Mouse (Mus musculus): ENCODE data around the gene Vmn1r5. TPM values are rescaled to one million over a fixed set of nuclear protein-coding genes. Genes with fewer than 3 reads are reported as not detected.
"Not testable (repeated sequence)": the region's sequence is repeated elsewhere in the genome, so short reads cannot be mapped to it uniquely, and the experiment has no call there.

Vmn1r5 gene
- not detected for polyA plus RNA-seq (2017; shearing (Covaris generic))

DNA sequence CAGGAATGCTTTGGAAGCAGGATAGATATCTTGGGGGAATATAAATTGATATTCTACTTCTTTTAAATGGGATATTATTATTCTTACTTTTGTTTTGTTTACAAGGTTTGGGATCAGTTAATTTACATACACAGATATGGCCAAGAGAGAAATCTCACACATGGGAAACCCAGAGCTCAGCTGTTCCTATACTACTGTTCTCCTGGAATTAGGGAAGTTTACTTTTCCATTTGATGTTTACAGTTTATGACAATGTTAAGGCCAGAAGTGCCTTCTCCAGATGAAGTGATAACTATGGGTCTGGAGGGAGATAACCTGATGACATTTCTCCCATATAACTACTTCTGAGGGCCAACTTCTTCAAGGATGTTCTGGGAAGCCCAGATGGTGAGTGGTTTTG, at the start of gene Vmn1r5:
Vmn1r5 (plus strand) TSS at position 301 of the 400 bp plus-strand sequence.
- ATAC-seq, result no peak

DNA sequence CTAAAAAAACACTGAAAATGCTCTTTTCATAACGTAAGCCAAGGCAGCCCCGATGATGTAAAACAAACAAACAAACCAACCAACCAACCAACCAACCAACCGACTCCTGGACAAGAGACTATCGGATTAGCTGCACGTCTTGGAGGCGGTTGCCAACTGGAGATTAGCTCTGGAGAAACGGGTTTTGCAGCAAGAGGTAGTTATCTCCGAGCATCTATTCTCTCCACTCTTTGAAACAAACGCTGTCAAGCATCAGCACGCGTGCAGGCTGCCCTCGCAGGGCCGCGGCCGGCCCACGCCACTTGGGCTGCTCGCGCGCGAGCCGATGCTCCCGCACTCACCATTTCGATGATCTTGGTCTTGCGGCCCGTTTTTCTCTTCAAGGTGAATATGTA, 46.7 kb upstream of the Vmn1r5 start:
- peak; percentile 1 for ATAC-seq

DNA sequence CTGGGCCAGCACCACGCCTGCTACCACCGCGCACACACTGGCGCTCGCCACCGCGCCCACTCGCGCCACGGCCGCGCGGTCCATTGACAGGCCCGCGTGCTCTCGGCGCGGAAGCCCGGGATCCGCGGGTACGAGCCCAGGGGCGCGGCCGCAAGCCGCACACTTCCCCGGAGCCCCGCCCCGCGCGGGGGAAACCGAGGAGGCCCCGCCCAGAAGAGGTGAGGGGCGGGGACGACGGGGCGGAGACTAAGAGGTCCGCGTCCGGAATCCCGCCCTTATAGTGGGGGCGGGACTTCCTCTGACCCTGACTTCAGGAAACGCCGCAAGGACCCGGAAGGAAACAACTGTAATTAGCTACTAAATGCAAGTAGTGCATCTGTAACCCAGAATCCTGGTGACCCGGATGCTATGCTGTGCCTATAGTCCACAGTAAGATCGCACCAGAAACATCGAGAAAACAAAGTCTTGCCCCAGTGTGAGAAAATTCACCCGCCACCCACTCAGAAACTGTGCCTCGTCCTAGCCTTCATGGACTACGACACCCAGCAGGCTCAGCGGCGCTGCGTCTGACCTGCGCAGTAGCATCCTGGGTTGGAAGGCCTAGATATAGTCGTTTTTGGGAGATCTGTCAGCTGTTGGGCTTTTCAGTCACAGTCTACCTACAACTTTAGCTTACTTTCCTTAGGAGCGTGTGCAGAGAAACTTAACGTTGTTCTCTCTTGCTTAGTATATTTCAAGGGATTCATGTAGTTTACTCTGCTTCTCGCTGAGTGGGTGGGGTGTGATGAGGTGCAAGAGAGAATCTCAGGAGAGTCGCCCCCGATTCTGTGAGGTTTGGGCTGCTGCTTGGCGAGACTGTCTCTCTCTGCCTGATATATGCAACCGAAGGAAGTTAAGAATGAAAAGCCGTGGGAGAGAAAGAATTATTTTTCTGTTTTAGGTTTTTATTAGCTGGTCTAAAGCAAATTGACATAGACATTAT, 46.1 kb upstream of the Vmn1r5 start, which contains the start of the genes Nt5c3 and Vmn1r4:
Nt5c3 (minus strand) TSS at position 207 of the 982 bp plus-strand sequence.
Vmn1r4 (plus strand) TSS at position 290 of the 982 bp plus-strand sequence.
- ATAC-seq, result peak; percentile 92

DNA sequence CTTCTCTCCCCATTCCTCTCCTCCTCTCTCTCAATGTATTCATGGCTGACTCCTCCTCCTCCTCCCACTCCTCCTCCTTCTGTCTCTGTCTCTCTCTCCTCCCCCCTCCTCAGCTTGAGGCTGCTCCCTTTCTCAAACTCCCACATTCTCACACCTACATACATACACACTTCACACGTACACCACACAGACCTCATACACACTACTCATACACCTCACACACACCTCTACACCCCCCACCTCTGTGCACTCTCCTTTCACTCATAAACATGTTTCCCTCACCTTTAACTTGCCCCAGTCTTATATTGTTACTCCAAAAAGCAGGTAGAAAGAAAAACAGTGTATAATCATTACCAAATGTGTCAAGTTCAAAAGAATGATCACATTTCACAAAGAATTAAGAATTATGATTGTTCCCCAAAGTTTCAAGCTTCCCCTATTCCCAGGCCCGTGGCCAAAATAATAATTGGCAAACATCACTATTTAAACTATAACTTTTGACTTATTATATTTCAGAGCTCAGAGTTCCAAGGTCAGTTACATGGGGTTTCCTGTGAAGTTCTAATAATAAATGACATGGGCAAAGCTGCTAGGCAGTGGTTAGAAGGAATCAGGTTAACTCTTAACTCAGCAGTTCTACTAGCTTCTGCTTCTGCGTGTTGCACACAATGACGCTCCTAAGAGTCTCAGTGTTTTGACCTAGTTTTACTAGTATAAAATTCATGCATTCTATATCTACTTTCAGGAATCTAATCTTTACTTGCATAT, 38.2 kb upstream of the Vmn1r5 start:
- no peak for ATAC-seq

DNA sequence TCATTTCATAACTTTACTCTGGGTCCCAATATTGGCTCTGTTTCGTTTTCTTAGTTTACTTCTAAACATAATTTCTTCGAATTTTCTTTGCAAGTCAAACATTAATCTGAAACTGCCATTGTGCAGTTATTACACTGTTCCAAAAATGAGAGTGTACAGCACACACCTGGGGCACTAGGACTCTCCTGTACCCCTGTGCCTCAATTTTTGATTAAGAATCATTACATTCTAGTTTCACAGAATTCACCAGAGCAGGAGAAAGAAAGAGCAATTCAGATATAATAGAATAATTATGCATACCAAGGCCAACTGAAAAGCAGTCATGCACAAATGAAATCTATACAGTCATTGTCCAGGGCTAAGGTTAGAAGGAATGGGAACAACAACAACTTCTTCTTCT, 37.6 kb upstream of the Vmn1r5 start:
- ATAC-seq, result no peak

DNA sequence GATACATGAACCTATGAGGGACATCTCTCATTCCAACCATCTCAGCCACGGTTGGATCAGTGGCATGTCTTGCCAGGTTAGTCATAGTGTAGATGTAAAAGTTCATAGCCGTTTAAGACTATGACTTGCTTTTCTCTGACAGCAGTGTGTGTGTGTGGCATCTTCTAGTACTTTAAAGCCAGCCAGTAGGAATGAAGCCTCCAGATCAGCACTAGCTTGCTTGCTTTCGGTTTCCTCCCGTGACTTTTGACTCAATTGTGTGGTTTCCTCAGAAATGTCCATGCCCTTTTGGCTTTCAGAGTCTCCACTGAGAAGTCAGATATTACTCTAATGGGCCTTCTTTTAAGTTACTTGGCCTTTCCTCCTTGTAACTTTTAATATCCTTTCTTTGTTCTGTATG, 35.7 kb upstream of the Vmn1r5 start:
- ATAC-seq, result no peak

DNA sequence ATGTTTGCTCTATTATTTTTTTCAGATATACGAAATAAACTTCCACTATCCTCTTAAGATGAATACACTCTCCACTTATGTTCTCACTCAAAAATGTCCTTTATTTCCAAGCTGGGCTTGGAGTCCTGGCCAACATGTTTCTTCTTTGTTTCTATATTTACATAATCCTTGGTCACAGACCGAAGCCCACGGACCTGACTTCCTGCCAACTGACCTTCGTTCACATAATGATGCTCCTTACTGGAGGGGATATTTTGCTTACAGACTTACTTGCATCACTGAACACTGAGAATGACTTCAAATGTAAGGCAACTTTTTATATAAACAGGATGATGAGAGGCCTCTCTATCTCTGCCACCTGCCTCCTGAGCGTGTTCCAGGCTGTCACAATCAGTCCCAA, 13.6 kb upstream of the Vmn1r5 start:
- ATAC-seq, result no peak

GRCm38 (mm10) chr6:56996943-56997342, 26.9 kb downstream of the Vmn1r5 start, which contains the start of gene Vmn1r6:
Vmn1r6 (plus strand) TSS chr6:56997243.
- no peak for ATAC-seq

DNA sequence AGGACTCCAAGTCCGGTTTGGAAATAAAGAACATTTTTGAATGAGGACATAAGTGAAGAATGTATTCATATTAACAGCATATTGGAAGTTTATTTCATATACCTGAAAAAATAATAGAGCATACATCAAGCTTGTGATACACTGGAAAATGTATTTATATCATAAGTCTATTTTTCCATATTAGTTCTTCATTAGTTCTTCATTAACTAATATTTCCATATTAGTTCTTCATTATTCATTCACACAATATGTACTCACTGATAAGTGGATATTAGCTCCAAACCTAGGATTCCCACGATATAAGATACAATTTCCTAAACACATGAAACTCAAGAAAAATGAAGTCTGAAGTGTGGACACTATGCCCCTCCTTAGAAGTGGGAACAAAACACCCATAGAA, 55.2 kb downstream of the Vmn1r5 start, which contains the start of gene Vmn1r7:
Vmn1r7 (minus strand) TSS at position 101 of the 400 bp plus-strand sequence.
- ATAC-seq, result not testable (repeated sequence)

GRCm38 (mm10) chr6:57031984-57032383, 61.9 kb downstream of the Vmn1r5 start, which contains the start of gene Vmn1r8:
Vmn1r8 (plus strand) TSS chr6:57032284.
- ATAC-seq, result no peak

DNA sequence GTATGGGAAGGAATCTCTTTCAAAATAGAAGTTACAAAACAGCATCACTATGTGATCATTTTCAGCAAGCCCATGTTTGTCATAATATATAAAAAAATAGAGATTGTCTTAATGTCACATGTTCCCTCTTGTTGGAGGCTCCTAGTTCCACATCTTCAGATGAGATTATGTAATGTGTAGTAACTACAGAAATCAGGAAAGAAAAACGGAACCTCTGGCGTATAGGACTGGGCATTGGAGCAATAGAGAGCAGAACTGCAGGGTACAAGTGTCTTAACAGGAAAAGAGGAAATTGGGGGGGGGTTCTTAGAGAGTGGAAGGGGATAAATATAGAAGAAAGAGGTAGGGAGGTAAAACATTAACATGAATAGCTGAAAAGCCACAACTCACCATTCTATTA, 64.6 kb downstream of the Vmn1r5 start:
- ATAC-seq, result no peak

Other genes starting within 250 kb of the Vmn1r5 start
- gene Kbtbd2, start 172.5 kb upstream of the Vmn1r5 start, polyA plus RNA-seq (2017; shearing (Covaris generic)), result 10 to 100 TPM; 17.0 to 20.3 TPM
- not detected for gene Fkbp9, start 138.2 kb upstream of the Vmn1r5 start, polyA plus RNA-seq (2017; shearing (Covaris generic))
- gene Nt5c3, start 46.3 kb upstream of the Vmn1r5 start, polyA plus RNA-seq (2017; shearing (Covaris generic)), result 10 to 100 TPM; 65.0 to 70.7 TPM
- not detected for gene Vmn1r4, start 46.3 kb upstream of the Vmn1r5 start, polyA plus RNA-seq (2017; shearing (Covaris generic))
- not detected for gene Vmn1r6, start 27.0 kb downstream of the Vmn1r5 start, polyA plus RNA-seq (2017; shearing (Covaris generic))
- gene Vmn1r7, start 55.1 kb downstream of the Vmn1r5 start, polyA plus RNA-seq (2017; shearing (Covaris generic)), result not detected
- gene Vmn1r8, start 62.0 kb downstream of the Vmn1r5 start, polyA plus RNA-seq (2017; shearing (Covaris generic)), result not detected
- not detected for gene Vmn1r9, start 96.5 kb downstream of the Vmn1r5 start, polyA plus RNA-seq (2017; shearing (Covaris generic))
- not detected for gene Vmn1r10, start 139.2 kb downstream of the Vmn1r5 start, polyA plus RNA-seq (2017; shearing (Covaris generic))
- gene Vmn1r11, start 163.2 kb downstream of the Vmn1r5 start, polyA plus RNA-seq (2017; shearing (Covaris generic)), result not detected
- gene Vmn1r12, start 186.6 kb downstream of the Vmn1r5 start, polyA plus RNA-seq (2017; shearing (Covaris generic)), result not detected
- under 1 TPM in 1 of 2 experiments, not detected in 1; 0.99 TPM for gene Vmn1r13, start 233.0 kb downstream of the Vmn1r5 start, polyA plus RNA-seq (2017; shearing (Covaris generic))